Mouse (Mus musculus): ENCODE data around the gene Thpo. TPM values are rescaled to one million over a fixed set of nuclear protein-coding genes. Genes with fewer than 3 reads are reported as not detected.

Gene Thpo
- polyA plus RNA-seq (2015; fragmentation: Nextera tagmentation; extraction: Ambion mirVana): 1.0 and 1.2 TPM in 2 replicates

GRCm38 (mm10) chr16:20733731-20734730 lies at the start of gene Thpo:
Gene Thpo, minus strand, starts transcription at chr16:20734511.
- no peak for ATAC-seq (ENCODE audit: low FRiP score)
- Histone ChIP-seq H3K4me3 (replicated peaks) (peak within 1 kb of the TSS; percentile 63), H3K9me3 (replicated peaks) (no peaks in the 10 kb centered on the region), H3K36me3 (peaks cover 20% of the 10 kb centered on the region; the same call in 1 of the 2 replicates), H3K4me1 (peaks cover 24% of the 10 kb centered on the region), H3K4me2 (peak within 1 kb of the TSS; percentile 85), H3K27ac (replicated peaks) (peak within 1 kb of the TSS; percentile 78; the same call in 1 of the 2 replicates), H3K27me3 (replicated peaks) (peaks cover 19% of the 10 kb centered on the region), H3K9ac (replicated peaks) (peak within 1 kb of the TSS; percentile 75)
- 2% methylated on average over 45 of the region's 45 CpGs for WGBS

- H3K4me1 ChIP-seq: no peaks in the 10 kb centered on the region
- H3K27ac ChIP-seq (replicated peaks): no peak overlapping the region
- H3K36me3 ChIP-seq: no peaks in the 10 kb centered on the region
- 89% methylated on average over 2 of the region's 2 CpGs for WGBS
- no peak for ATAC-seq (ENCODE audit: low FRiP score)
- H3K9ac ChIP-seq (replicated peaks): no peak overlapping the region
- no peaks in the 10 kb centered on the region for H3K9me3 ChIP-seq (replicated peaks)
- H3K27me3 ChIP-seq (replicated peaks): 0 out of 2 replicates have a peak, but pooled peaks cover 2% of the 10 kb centered on the region
- no peak overlapping the region for H3K4me2 ChIP-seq
- no peak overlapping the region for H3K4me3 ChIP-seq (replicated peaks)
These were observed 49.6 kb upstream of the Thpo start for GRCm38 (mm10) chr16:20783891-20784290.

- Histone ChIP-seq H3K4me3 (replicated peaks) (no peak overlapping the region), H3K4me2 (no peak overlapping the region), H3K9ac (replicated peaks) (no peak overlapping the region), H3K27me3 (replicated peaks) (0 out of 2 replicates have a peak, but pooled peaks cover 2% of the 10 kb centered on the region), H3K27ac (replicated peaks) (no peak overlapping the region), H3K9me3 (replicated peaks) (no peaks in the 10 kb centered on the region), H3K4me1 (no peaks in the 10 kb centered on the region), H3K36me3 (no peaks in the 10 kb centered on the region)
- 69% methylated on average over 4 of the region's 4 CpGs for WGBS
- no peak for ATAC-seq (ENCODE audit: low FRiP score)
These were observed 46.9 kb upstream of the Thpo start for GRCm38 (mm10) chr16:20781101-20781630.

GRCm38 (mm10) chr16:20779846-20780245 lies 45.5 kb upstream of the Thpo start:
- Histone ChIP-seq H3K27me3 (replicated peaks) (0 out of 2 replicates have a peak, but pooled peaks cover 2% of the 10 kb centered on the region), H3K4me3 (replicated peaks) (no peak overlapping the region), H3K36me3 (no peaks in the 10 kb centered on the region), H3K9ac (replicated peaks) (no peak overlapping the region), H3K27ac (replicated peaks) (no peak overlapping the region), H3K9me3 (replicated peaks) (no peaks in the 10 kb centered on the region), H3K4me2 (no peak overlapping the region), H3K4me1 (no peaks in the 10 kb centered on the region)
- 85% methylated on average over 3 of the region's 3 CpGs for WGBS
- ATAC-seq (ENCODE audit: low FRiP score): no peak

GRCm38 (mm10) chr16:20775021-20775420 lies 40.7 kb upstream of the Thpo start:
- Histone ChIP-seq H3K4me1 (no peaks in the 10 kb centered on the region), H3K4me2 (no peak overlapping the region)
- no peak for ATAC-seq (ENCODE audit: low FRiP score)

GRCm38 (mm10) chr16:20765244-20765643 lies 30.9 kb upstream of the Thpo start:
- ATAC-seq (ENCODE audit: low FRiP score): no peak
- no peak overlapping the region for H3K4me3 ChIP-seq (replicated peaks)
- no peak overlapping the region for H3K9ac ChIP-seq (replicated peaks)
- WGBS: 49% methylated on average over 9 of the region's 9 CpGs
- no peak overlapping the region for H3K27ac ChIP-seq (replicated peaks)
- no peak overlapping the region for H3K4me2 ChIP-seq
- no peaks in the 10 kb centered on the region for H3K4me1 ChIP-seq
- no peaks in the 10 kb centered on the region for H3K9me3 ChIP-seq (replicated peaks)
- no peaks in the 10 kb centered on the region for H3K27me3 ChIP-seq (replicated peaks)
- H3K36me3 ChIP-seq: no peaks in the 10 kb centered on the region

More at GRCm38 (mm10) chr16:20775021-20775420, 40.7 kb upstream of the Thpo start:
- Histone ChIP-seq H3K36me3 (no peaks in the 10 kb centered on the region), H3K4me3 (replicated peaks) (no peak overlapping the region), H3K27ac (replicated peaks) (no peak overlapping the region), H3K27me3 (replicated peaks) (0 out of 2 replicates have a peak, but pooled peaks cover 2% of the 10 kb centered on the region), H3K9me3 (replicated peaks) (no peaks in the 10 kb centered on the region; the same call in 1 of the 2 replicates), H3K9ac (replicated peaks) (no peak overlapping the region)
- WGBS: 78% methylated on average over 5 of the region's 5 CpGs

- H3K4me3 ChIP-seq (replicated peaks): no peak overlapping the region
- H3K9me3 ChIP-seq (replicated peaks): no peaks in the 10 kb centered on the region
- ATAC-seq (ENCODE audit: low FRiP score): no peak
- no peaks in the 10 kb centered on the region for H3K27me3 ChIP-seq (replicated peaks)
- H3K4me2 ChIP-seq: no peak overlapping the region
- no peak overlapping the region for H3K9ac ChIP-seq (replicated peaks)
- no peaks in the 10 kb centered on the region for H3K4me1 ChIP-seq
- H3K27ac ChIP-seq (replicated peaks): no peak overlapping the region
- H3K36me3 ChIP-seq: no peaks in the 10 kb centered on the region
- WGBS: 12% methylated on average over 3 of the region's 3 CpGs
These were observed 27.4 kb upstream of the Thpo start for GRCm38 (mm10) chr16:20761681-20762080.

GRCm38 (mm10) chr16:20757385-20757784 lies 23.1 kb upstream of the Thpo start:
- Histone ChIP-seq H3K9me3 (replicated peaks) (no peaks in the 10 kb centered on the region), H3K36me3 (no peaks in the 10 kb centered on the region), H3K9ac (replicated peaks) (no peak overlapping the region), H3K27ac (replicated peaks) (no peak overlapping the region), H3K4me1 (no peaks in the 10 kb centered on the region), H3K27me3 (replicated peaks) (no peaks in the 10 kb centered on the region), H3K4me3 (replicated peaks) (no peak overlapping the region), H3K4me2 (no peak overlapping the region)
- 83% methylated on average over 1 of the region's 1 CpGs for WGBS
- no peak for ATAC-seq (ENCODE audit: low FRiP score)

GRCm38 (mm10) chr16:20756052-20756451 lies 21.7 kb upstream of the Thpo start:
- no peaks in the 10 kb centered on the region for H3K36me3 ChIP-seq
- no peak for ATAC-seq (ENCODE audit: low FRiP score)
- WGBS: 94% methylated on average over 5 of the region's 5 CpGs
- H3K9ac ChIP-seq (replicated peaks): no peak overlapping the region
- no peaks in the 10 kb centered on the region for H3K4me1 ChIP-seq
- H3K4me2 ChIP-seq: no peak overlapping the region
- no peaks in the 10 kb centered on the region for H3K9me3 ChIP-seq (replicated peaks)
- H3K4me3 ChIP-seq (replicated peaks): no peak overlapping the region
- H3K27me3 ChIP-seq (replicated peaks): no peaks in the 10 kb centered on the region
- H3K27ac ChIP-seq (replicated peaks): no peak overlapping the region

GRCm38 (mm10) chr16:20750518-20750917 lies 16.2 kb upstream of the Thpo start:
- 64% methylated on average over 8 of the region's 8 CpGs for WGBS
- H3K27me3 ChIP-seq (replicated peaks): no peaks in the 10 kb centered on the region
- no peaks in the 10 kb centered on the region for H3K36me3 ChIP-seq
- no peak overlapping the region for H3K4me3 ChIP-seq (replicated peaks)
- H3K4me2 ChIP-seq: no peak overlapping the region
- no peaks in the 10 kb centered on the region for H3K9me3 ChIP-seq (replicated peaks)
- no peaks in the 10 kb centered on the region for H3K4me1 ChIP-seq
- H3K27ac ChIP-seq (replicated peaks): no peak overlapping the region
- ATAC-seq (ENCODE audit: low FRiP score): no peak
- no peak overlapping the region for H3K9ac ChIP-seq (replicated peaks)

GRCm38 (mm10) chr16:20746641-20747040 lies 12.3 kb upstream of the Thpo start:
- Histone ChIP-seq H3K4me1 (no peaks in the 10 kb centered on the region), H3K9ac (replicated peaks) (no peak overlapping the region), H3K4me2 (no peak overlapping the region), H3K9me3 (replicated peaks) (no peaks in the 10 kb centered on the region), H3K27me3 (replicated peaks) (no peaks in the 10 kb centered on the region), H3K36me3 (peaks cover 8% of the 10 kb centered on the region), H3K4me3 (replicated peaks) (no peak overlapping the region), H3K27ac (replicated peaks) (no peak overlapping the region)
- ATAC-seq (ENCODE audit: low FRiP score): no peak
- WGBS: 74% methylated on average over 6 of the region's 6 CpGs

- Histone ChIP-seq H3K4me1 (no peaks in the 10 kb centered on the region), H3K4me2 (no peak overlapping the region), H3K9ac (replicated peaks) (no peak overlapping the region), H3K4me3 (replicated peaks) (no peak overlapping the region), H3K27me3 (replicated peaks) (peaks cover 14% of the 10 kb centered on the region), H3K9me3 (replicated peaks) (no peaks in the 10 kb centered on the region), H3K36me3 (peaks cover 34% of the 10 kb centered on the region), H3K27ac (replicated peaks) (no peak overlapping the region)
- no peak for ATAC-seq (ENCODE audit: low FRiP score)
- 92% methylated on average over 9 of the region's 9 CpGs for WGBS
These were observed 5.5 kb upstream of the Thpo start for GRCm38 (mm10) chr16:20739845-20740244.

All from neural tube, embryonic 15.5 days (tissue).